Mouse (Mus musculus) G1E (cell line): Measurements from ENCODE around the gene Esyt1. TPM values are rescaled to one million over a fixed set of nuclear protein-coding genes. Genes with fewer than 3 reads are reported as not detected.

Experiments used
- ATAC-seq: 2 replicates; pipeline ENCODE4 v1.8.0; 2016; ENCODE audit warnings: mild to moderate bottlenecking; ENCODE audit not compliant: insufficient number of reproducible peaks, poor library complexity, low FRiP score, severe bottlenecking; ENCODE audit errors: extremely low read depth
- DNase-seq: peaks from one replicate; pipeline ENCODE4 v3.0.0; 2012; ENCODE audit warnings: low spot score
- H3K27me3 ChIP-seq: 2 replicates; pipeline ENCODE4 v1.6.1; 2012; ENCODE audit warnings: mild to moderate bottlenecking, low read length, inconsistent platforms; ENCODE audit not compliant: insufficient read depth
- H3K36me3 ChIP-seq: replicated peaks from 2 replicates; pipeline ENCODE3; 2012; ENCODE audit warnings: mild to moderate bottlenecking, inconsistent platforms
- H3K4me1 ChIP-seq: 2 replicates; pipeline ENCODE4 v1.6.1; 2012; ENCODE audit warnings: low read depth, low read length, inconsistent platforms, mixed read lengths; ENCODE audit not compliant: insufficient read depth
- H3K4me3 ChIP-seq: 2 replicates; pipeline ENCODE4 v1.5.1; 2012; ENCODE audit warnings: low read depth, mild to moderate bottlenecking, inconsistent platforms, low read length, moderate library complexity, mixed read lengths
- H3K9me3 ChIP-seq: replicated peaks from 2 replicates; pipeline ENCODE4 v1.6.1; 2012; ENCODE audit warnings: inconsistent platforms
- CTCF ChIP-seq: IDR thresholded peaks from 2 replicates; pipeline ENCODE4 v1.5.1; 2012; ENCODE audit warnings: low read depth, low read length, inconsistent platforms, mixed read lengths
- GATA1 ChIP-seq: IDR thresholded peaks from 2 replicates; pipeline ENCODE4 v1.6.1; 2012; ENCODE audit warnings: borderline replicate concordance, low read length, inconsistent platforms, mixed read lengths
- GATA2 ChIP-seq: IDR thresholded peaks from 2 replicates; pipeline ENCODE4 v1.6.1; 2012; ENCODE audit warnings: low read depth, low read length, inconsistent platforms, borderline replicate concordance
- POLR2AphosphoS5 ChIP-seq: IDR thresholded peaks from 2 replicates; pipeline ENCODE4 v1.6.1; 2012; ENCODE audit warnings: low read depth, low read length, inconsistent platforms; ENCODE audit not compliant: insufficient replicate concordance
- TAL1 ChIP-seq: conservative IDR thresholded peaks from 2 replicates; pipeline ENCODE4 v1.6.1; 2012; ENCODE audit warnings: low read depth, low read length, inconsistent platforms, mixed read lengths
- polyA plus RNA-seq: library from polyadenylated mRNA; stranded (reverse); fragments of >175 nt; gene quantifications from 2 replicates; pipeline ENCODE4 v1.2.3, GENCODE M21; 2012
- total RNA-seq, 2 experiments: library from RNA; stranded (forward) in 1 of 2; stranded (reverse) in 1 of 2; fragments of 200-1000 nt in 1 of 2; fragments of >200 nt in 1 of 2; fragmentation: Nextera tagmentation in 1 of 2; gene quantifications; 2 replicates each; pipeline ENCODE4 v1.2.3; 2014 to 2017

Esyt1 gene
- total and polyA plus RNA-seq, 3 experiments = 36.0 to 98.1 (median 80.2) TPM

DNA sequence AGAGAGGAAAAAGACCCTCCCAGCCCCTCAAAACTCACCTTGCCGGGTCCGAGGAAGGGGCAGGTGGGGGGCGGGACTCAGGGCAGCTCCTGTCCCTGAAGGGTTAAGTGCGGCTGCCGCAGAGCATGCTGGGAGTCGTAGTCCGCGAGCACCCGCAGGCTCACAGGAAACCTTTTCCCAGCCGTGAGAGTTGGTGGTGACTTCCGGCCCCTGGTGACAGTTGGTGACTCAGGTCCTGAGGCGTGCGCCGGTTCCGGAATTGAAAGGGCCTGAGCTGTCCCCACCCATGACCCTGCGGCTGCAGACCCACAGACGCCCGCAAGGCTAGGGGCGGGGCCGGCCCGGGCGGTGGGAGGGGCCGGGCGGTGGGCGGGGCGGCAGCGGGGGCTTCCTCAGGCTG is 27.1 kb downstream of the Esyt1 start, which contains the start of gene Myl6b:
TSS of gene Myl6b (minus strand) at position 96 of the 400 bp plus-strand sequence.
- DNase-seq (peak; percentile 95), ATAC-seq (peak; percentile 90)
- Histone ChIP-seq H3K4me3 (peak within 1 kb of the TSS; percentile 72), H3K27me3 (no peaks in the 10 kb centered on the region), H3K9me3 (no peaks in the 10 kb centered on the region), H3K36me3 (peaks cover 40% of the 10 kb centered on the region), H3K4me1 (peaks cover 71% of the 10 kb centered on the region)
- TF ChIP-seq GATA1 (no peak), GATA2 (no peak), CTCF (no peak), POLR2AphosphoS5 (no peak), TAL1 (no peak)

DNA sequence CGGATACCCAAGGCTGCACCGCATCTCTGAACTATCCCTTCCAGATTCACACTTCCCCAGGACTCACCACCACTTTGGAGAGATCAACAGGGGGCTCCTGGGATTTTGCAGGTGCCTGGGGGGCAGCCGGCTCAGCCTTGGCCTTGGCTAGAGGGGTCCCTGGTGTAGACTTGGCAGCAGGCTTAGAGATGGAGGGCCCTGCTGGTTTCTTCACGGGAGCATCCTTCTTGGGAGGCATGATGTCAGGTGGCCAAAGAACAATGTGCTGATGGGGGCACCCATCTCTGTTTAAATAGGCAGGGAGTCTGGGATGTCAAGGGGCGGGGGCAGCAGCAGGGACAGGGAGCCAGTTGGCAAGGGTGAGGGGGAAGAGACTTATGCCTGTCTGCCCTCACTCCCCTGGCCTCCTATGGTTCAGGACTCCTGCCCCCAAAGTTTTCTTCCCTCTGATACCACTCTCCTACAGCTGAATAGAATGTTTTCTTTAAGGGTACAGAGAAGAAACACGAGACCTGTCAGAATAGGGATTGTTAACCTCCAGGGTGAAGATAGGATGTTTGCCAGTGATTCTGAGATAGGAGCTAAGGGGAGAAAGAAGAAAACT is 28.4 kb downstream of the Esyt1 start:
- no peak for DNase-seq
- Histone ChIP-seq H3K4me1 (peaks cover 69% of the 10 kb centered on the region), H3K4me3 (peak overlapping the region; percentile 46; the same call in 1 of the 2 replicates), H3K36me3 (peaks cover 35% of the 10 kb centered on the region), H3K9me3 (no peaks in the 10 kb centered on the region), H3K27me3 (no peaks in the 10 kb centered on the region)
- ATAC-seq = no peak
- TF ChIP-seq GATA2 (no peak), CTCF (no peak), GATA1 (no peak), POLR2AphosphoS5 (no peak), TAL1 (no peak)

DNA sequence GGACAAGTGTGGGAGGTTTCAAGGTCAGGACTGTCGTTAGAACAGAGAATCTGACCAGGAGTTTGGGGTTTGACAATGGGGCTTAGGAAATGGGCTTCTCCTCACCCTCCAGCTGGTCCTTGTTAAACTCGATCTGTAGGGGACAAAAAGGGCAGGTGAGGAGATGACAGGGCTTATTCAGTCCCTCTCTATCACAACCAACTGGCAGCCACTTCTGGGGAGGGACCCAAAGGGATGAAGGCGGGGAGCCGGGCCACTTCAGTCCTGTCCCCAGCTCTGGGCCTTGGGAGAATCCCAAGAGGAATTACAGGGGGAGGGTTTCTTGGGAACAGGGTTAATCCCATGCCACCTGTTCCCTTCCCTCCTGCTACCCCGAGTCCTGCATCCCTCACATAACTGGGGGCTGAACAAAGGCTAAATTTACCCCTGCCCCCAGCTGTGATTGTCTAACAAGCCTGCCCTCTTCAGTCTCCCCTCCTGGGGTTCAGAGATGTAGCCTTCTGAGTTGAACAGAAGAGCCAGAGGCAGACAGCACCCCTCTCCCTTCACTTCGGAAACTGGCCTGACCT is 29.1 kb downstream of the Esyt1 start:
- peaks cover 69% of the 10 kb centered on the region for H3K4me1 ChIP-seq
- H3K9me3 ChIP-seq = no peaks in the 10 kb centered on the region
- H3K27me3 ChIP-seq = no peaks in the 10 kb centered on the region
- DNase-seq = no peak
- TF ChIP-seq CTCF (no peak), GATA2 (no peak), GATA1 (no peak), TAL1 (no peak), POLR2AphosphoS5 (no peak)
- no peak for ATAC-seq
- no peak overlapping the region; the same call in 1 of the 2 replicates for H3K4me3 ChIP-seq
- H3K36me3 ChIP-seq = peaks cover 36% of the 10 kb centered on the region

DNA sequence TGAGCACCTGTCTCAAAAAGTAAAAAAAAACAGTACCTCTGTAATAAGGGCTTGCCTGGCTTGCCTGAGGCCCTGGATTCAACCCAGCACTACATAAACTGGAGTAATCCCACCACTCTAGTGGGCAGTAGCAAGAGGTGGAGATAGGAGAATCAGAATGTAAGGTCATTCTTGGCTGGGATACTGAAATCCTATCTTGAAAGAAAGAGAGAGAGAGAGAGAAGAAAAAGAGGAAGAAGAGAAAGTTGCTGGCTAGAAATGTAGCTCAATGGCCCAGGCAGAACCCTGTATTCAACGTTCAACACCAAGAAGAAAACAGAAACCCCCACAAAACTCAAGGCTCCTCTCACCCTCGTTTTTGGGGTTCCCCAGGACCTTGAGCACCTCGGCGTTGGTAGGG is 29.8 kb downstream of the Esyt1 start:
- H3K36me3 ChIP-seq = peaks cover 40% of the 10 kb centered on the region
- TF ChIP-seq GATA1 (no peak), TAL1 (no peak), POLR2AphosphoS5 (no peak), GATA2 (no peak), CTCF (no peak)
- no peak for DNase-seq
- peaks cover 76% of the 10 kb centered on the region for H3K4me1 ChIP-seq
- H3K27me3 ChIP-seq = no peaks in the 10 kb centered on the region
- H3K4me3 ChIP-seq = no peak overlapping the region; the same call in 1 of the 2 replicates
- ATAC-seq = no peak
- no peaks in the 10 kb centered on the region for H3K9me3 ChIP-seq

DNA sequence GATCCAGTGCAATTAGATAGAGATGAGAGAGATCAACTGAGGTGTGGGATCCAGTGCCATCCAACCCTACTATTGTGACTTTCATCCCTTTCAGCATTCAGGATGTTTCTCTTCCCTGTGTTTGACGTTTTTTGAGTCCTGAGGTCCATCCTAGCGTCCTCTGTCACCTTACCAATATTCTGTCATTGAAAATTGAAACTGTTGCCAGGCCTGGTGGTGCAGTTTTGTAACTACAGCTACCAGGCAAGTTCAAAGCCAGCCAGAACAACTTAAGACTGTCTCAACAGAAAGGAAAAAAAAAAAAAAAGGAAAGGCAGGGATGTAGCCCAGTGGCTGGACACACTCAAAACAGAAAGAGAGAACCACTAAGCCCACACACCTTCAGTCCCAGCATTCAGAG is 30.4 kb downstream of the Esyt1 start:
- DNase-seq = no peak
- ATAC-seq = no peak
- H3K4me3 ChIP-seq = peak overlapping the region; percentile 73

DNA sequence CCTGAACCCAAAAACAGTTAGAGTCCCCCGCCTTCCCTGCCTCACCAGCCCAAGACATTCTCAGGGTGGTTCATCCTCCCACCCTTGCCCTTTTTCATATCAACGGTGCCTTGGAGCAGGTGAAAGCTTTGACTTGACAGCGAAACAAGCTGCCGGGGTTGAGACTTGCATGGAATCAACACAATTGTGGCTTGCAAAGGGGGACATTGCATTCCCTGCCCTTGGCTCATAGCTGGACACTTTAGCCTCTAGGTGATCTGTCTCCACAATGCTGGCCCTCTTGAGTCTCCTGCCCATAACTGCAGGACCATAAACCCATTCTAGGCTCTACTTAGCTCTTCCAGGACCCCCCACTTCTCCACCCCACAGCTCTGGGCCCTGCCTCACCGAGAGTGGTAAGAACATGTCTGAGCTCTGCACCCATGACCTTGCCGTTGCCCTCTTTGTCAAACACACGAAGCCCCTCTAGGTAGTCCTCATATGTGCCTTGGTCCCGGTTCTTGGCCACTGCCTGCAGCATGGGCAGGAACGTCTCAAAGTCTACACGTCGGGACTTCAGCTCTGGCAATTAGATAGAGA is 30.9 kb downstream of the Esyt1 start:
- ATAC-seq = no peak
- peaks cover 75% of the 10 kb centered on the region for H3K4me1 ChIP-seq
- TF ChIP-seq CTCF (no peak), GATA2 (no peak)

More for the DNA sequence above, 30.4 kb downstream of the Esyt1 start:
- H3K27me3 ChIP-seq = no peaks in the 10 kb centered on the region
- no peaks in the 10 kb centered on the region for H3K9me3 ChIP-seq
- TF ChIP-seq GATA1 (no peak), CTCF (no peak), TAL1 (no peak), POLR2AphosphoS5 (no peak), GATA2 (no peak)
- peaks cover 46% of the 10 kb centered on the region for H3K36me3 ChIP-seq
- peaks cover 75% of the 10 kb centered on the region for H3K4me1 ChIP-seq

More for the DNA sequence above, 30.9 kb downstream of the Esyt1 start:
- H3K9me3 ChIP-seq = no peaks in the 10 kb centered on the region
- peak overlapping the region; percentile 73 for H3K4me3 ChIP-seq
- peaks cover 52% of the 10 kb centered on the region for H3K36me3 ChIP-seq
- no peaks in the 10 kb centered on the region for H3K27me3 ChIP-seq
- DNase-seq = peak; percentile 42
